Mouse (Mus musculus) ES-E14 (cell line): ENCODE results near the gene Tmem163.

ENCODE experiments used
- HCFC1 ChIP-seq: IDR thresholded peaks from 2 replicates; pipeline ENCODE4 v1.6.1; 2012; ENCODE audit warnings: low read length, inconsistent platforms, borderline replicate concordance; ENCODE audit not compliant: insufficient read depth
- MAFK ChIP-seq: IDR thresholded peaks from 2 replicates; pipeline ENCODE4 v1.6.1; 2014; ENCODE audit warnings: mild to moderate bottlenecking, low read depth, low read length, inconsistent platforms; ENCODE audit not compliant: insufficient read depth
- ZNF384 ChIP-seq: IDR thresholded peaks from 2 replicates; pipeline ENCODE4 v1.6.1; 2012; ENCODE audit warnings: low read depth, low read length, inconsistent platforms

- TF ChIP-seq HCFC1 = no peak
- no peak for TF ChIP-seq MAFK
- no peak for TF ChIP-seq ZNF384
Observed at GRCm38 (mm10) chr1:127531723-127532122, 147.6 kb downstream of the Tmem163 start.
